Mouse (Mus musculus) CH12.LX (cell line): Measurements from ENCODE around the gene Rab6a.

ENCODE experiments used
- BHLHE40 ChIP-seq: IDR thresholded peaks from 2 replicates; pipeline ENCODE4 v1.6.1; 2011; ENCODE audit warnings: mild to moderate bottlenecking, low read depth, low read length, improper control_type of control experiment
- CHD2 ChIP-seq: IDR thresholded peaks from 2 replicates; pipeline ENCODE4 v1.6.1; 2011; ENCODE audit warnings: low read length, improper control_type of control experiment
- CTCF ChIP-seq, 2 experiments: IDR thresholded peaks in 1 of 2; conservative IDR thresholded peaks in 1 of 2; 2 replicates each; pipeline ENCODE4 v1.5.1; 2011 to 2012; ENCODE audit warnings: low read depth in 2 of 2, low read length in 2 of 2, improper control_type of control experiment in 1 of 2, inconsistent platforms in 1 of 2, mild to moderate bottlenecking in 1 of 2, moderate library complexity in 1 of 2
- EP300 ChIP-seq: IDR thresholded peaks from 2 replicates; pipeline ENCODE4 v1.6.1; 2011; ENCODE audit warnings: low read length, improper control_type of control experiment
- ETS1 ChIP-seq: conservative IDR thresholded peaks from 2 replicates; pipeline ENCODE4 v1.6.1; 2012; ENCODE audit warnings: low read depth, mild to moderate bottlenecking, inconsistent platforms, low read length, improper control_type of control experiment, moderate library complexity
- HCFC1 ChIP-seq: IDR thresholded peaks from 2 replicates; pipeline ENCODE4 v1.6.1; 2012; ENCODE audit warnings: low read depth, mild to moderate bottlenecking, inconsistent platforms, low read length, improper control_type of control experiment
- JUN ChIP-seq: IDR thresholded peaks from 2 replicates; pipeline ENCODE4 v1.6.1; 2011; ENCODE audit warnings: low read depth, mild to moderate bottlenecking, low read length, improper control_type of control experiment, moderate library complexity; ENCODE audit not compliant: insufficient read depth
- MAX ChIP-seq: IDR thresholded peaks from 2 replicates; pipeline ENCODE4 v1.6.1; 2011; ENCODE audit warnings: low read length, improper control_type of control experiment
- MYC ChIP-seq: IDR thresholded peaks from 2 replicates; pipeline ENCODE4 v1.6.1; 2011; ENCODE audit warnings: low read depth, mild to moderate bottlenecking, improper control_type of control experiment, low read length
- NRF1 ChIP-seq: IDR thresholded peaks from 2 replicates; pipeline ENCODE4 v1.6.1; 2014; ENCODE audit warnings: low read depth, mild to moderate bottlenecking, inconsistent platforms, low read length, improper control_type of control experiment, moderate library complexity
- POLR2A ChIP-seq: IDR thresholded peaks from 2 replicates; pipeline ENCODE4 v1.6.1; 2011; ENCODE audit warnings: low read depth, mild to moderate bottlenecking, improper control_type of control experiment, low read length
- SIN3A ChIP-seq: IDR thresholded peaks from 2 replicates; pipeline ENCODE4 v1.6.1; 2012; ENCODE audit warnings: low read length, improper control_type of control experiment, inconsistent platforms
- ZC3H11A ChIP-seq: IDR thresholded peaks from 2 replicates; pipeline ENCODE4 v1.6.1; 2012; ENCODE audit warnings: low read depth, mild to moderate bottlenecking, inconsistent platforms, low read length, improper control_type of control experiment

- TF ChIP-seq EP300, result no peak
- TF ChIP-seq CTCF (conservative IDR thresholded peaks at IDR 0.05 in 1 of 2, IDR thresholded peaks at IDR 0.05 in 1 of 2; ENCODE audit: low read depth in 2 of 2, low read length in 2 of 2), result no peak
- TF ChIP-seq BHLHE40, result no peak
- TF ChIP-seq ZC3H11A, result no peak
- no peak for TF ChIP-seq POLR2A
- no peak for TF ChIP-seq ETS1
- TF ChIP-seq HCFC1, result no peak
- no peak for TF ChIP-seq NRF1
- TF ChIP-seq CHD2, result no peak
- TF ChIP-seq SIN3A, result no peak
- no peak for TF ChIP-seq MAX
- TF ChIP-seq MYC, result no peak
- no peak for TF ChIP-seq JUN
Observed at GRCm38 (mm10) chr7:100569907-100570306, 37.3 kb upstream of the Rab6a start.
